Mouse (Mus musculus): ENCODE measurements around the gene Spata31d1b.
"Not testable (repeated sequence)": the region's sequence is repeated elsewhere in the genome, so short reads cannot be mapped to it uniquely, and the experiment has no call there.

Spata31d1b gene

DNA sequence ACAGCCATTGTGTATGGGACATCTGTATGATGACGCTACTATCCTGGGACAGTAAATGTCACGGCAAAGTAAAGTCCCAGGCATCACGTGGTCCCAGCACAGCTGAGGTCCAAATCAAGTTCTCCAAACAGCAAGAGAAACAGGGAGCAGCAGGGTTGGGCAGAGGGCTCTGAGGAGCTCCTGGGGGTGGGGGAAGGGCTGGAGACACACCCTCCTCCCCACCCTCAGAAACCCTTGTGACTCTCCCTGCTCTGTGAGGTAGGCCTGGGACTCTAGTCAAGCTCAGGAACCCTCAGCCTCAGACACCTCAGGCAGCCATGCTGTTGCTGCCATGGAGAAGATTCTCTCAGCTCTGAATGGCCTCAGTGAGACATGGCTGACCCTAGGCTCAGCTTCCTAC, at the start of gene Spata31d1b:
Gene Spata31d1b (plus strand): TSS at position 301 of the 400 bp plus-strand sequence.
- not testable (repeated sequence) for DNase-seq (ENCODE audit: low read depth, low spot score)

- no peak for DNase-seq (ENCODE audit: low read depth, low spot score)
These were observed 48.0 kb upstream of the Spata31d1b start for GRCm38 (mm10) chr13:59663939-59664712.

DNA sequence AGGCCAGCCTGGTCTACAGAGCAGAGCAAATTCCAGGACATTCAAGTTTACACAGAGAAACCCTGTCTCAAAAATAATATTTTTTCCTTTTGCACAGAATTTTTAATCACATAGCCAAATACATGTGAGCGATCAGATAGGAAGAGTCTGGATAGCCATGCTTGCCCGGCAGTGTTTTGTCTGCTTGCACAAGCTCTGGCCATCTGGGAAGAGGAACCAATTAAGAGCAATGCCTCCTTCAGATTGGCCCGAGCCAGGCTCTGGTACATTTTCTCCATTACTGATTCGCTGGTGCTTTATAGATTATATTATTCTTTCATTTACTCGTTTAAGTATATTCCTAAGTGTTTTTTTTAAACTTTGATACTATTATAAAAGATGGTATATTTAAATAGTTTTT, 44.3 kb upstream of the Spata31d1b start:
- no peak for DNase-seq (ENCODE audit: low read depth, low spot score)

DNA sequence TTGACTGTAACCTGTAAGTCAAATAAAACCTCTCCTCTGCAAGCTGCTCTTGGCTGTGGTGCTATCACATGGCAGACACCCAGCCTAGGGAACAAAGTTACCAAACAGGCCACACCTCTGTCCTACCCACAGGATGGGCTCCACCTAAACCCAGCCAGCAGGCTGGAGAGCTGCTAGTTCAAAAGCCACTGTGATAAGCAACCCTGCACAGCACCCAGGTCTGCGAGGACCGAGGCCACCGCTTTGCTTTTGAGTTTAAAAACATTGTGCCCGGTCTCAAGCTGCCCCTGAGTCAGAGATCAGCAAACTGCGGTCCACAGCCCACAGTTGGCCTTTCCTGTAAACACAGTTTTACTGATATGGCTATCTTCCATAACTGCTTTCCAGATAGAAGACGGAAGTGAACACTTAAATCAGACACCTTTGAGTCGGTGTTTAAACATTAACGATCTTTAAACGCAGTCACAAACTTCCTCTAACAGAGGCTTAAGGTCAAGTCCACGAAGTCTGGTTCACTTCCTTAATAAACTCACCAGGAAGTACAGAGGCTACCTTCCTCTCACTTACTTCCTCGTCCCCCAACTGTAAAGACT, 43.5 kb upstream of the Spata31d1b start:
- peak; percentile 67 for DNase-seq (ENCODE audit: low read depth, low spot score)

GRCm38 (mm10) chr13:59669946-59670345, 42.1 kb upstream of the Spata31d1b start:
- DNase-seq (ENCODE audit: low read depth, low spot score) = no peak

DNA sequence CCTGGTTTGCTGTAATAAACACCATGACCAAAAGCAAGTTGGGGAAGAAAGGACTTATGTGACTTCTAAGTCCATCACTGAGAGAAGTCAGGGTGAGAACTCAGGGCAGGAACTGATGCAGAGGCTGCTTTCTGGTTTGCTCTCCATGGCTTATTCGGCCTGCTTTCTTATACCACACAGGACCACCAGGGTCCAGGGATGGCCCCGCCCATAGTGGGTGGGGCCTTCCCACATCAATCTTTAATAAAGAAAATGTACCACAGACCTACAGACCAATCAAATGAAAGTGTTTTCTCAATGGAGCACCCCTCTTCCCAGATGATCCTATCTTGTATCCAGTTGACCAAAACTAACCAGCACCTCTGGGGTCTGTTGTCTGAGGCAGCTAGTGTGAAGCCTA, 40.6 kb upstream of the Spata31d1b start:
- no peak for DNase-seq (ENCODE audit: low read depth, low spot score)

DNA sequence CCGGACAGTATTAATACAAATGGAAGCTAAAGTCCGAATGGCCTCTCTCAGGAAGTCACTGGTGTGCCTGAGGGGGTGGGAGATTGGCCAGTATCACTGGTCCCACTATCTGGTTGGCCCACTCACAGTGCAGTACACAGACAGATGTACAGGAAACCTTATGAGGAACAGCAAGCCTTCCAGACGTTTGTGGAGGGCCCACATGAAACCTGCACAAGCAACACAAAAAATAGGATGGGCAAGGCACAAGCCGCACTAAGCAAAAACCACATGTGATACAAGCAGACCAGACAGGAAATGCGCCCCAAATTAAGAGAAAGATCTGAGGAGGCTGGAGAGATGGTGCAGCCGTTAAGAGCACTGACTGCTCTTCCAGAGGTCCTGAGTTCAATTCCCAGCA, 39.8 kb upstream of the Spata31d1b start:
- peak; percentile 56 for DNase-seq (ENCODE audit: low read depth, low spot score)

- DNase-seq (ENCODE audit: low read depth, low spot score) = no peak
These were observed 38.5 kb upstream of the Spata31d1b start for GRCm38 (mm10) chr13:59673597-59673996.

GRCm38 (mm10) chr13:59674215-59674614, 37.9 kb upstream of the Spata31d1b start:
- DNase-seq (ENCODE audit: low read depth, low spot score) = no peak

DNA sequence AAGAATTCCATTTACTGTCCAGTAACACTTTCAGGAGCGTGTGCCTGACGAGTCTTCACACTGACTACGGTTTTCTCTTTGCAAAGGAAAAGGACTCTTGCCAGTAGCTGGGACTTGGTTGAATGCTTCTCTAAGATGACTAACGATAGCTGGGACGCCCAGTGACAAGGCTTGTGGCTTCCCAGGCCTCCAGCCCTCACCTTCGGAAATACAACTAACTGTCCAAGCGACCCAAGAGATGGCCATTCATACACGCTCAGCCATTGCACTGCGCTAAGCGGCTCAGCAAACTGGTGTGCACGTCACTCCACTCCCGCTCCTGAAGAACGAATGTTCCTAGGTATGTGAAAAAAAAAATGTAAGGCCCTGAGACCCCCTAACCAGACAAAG, 37.3 kb upstream of the Spata31d1b start:
- peak; percentile 18 for DNase-seq (ENCODE audit: low read depth, low spot score)

DNA sequence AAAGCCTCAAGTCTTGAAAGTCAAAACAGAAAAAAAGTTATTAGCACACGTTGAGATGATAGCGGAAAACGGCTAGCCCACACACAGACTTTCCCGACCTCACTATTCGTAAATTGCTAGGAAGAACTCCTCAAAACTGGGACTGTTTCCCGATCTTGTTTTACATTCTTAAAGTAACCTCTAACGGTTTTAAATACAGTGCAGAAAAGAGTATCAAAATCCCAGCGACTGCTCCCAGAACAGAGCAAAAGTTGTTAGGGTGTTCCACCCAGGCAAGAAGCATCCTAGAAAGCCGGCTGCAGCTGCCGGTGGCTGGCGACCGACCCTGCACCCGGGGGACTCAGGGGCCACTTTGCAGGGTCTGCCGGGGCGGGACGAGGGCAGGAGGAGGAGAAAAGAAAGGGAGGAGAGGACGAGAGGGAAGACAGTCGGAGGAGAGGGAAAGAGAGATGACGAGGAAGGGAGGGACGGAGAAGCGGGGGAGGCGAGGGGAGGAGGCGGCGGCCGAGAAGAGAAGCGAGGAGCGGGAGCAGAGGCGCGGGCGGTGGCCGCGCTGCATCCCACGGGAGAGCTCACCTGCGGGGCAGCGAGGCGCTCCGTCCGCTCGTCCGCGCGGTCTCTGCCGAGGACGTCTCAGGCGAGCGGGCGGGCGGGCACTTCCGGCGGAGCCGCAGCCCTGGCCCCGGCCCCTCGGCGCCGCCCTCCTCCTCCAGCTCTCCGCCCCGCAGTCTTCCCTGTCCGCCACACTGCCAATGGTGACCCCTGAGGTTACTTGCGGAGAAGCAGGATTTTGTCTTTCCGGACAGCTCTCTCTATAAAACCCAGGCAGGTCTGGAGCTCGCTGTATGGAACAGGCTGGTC, 36.7 kb upstream of the Spata31d1b start, which contains the start of gene Golm1:
Gene Golm1 (minus strand): TSS at position 661 of the 861 bp plus-strand sequence.
- peak; percentile 62 for DNase-seq (ENCODE audit: low read depth, low spot score)

GRCm38 (mm10) chr13:59676316-59677229, 35.5 kb upstream of the Spata31d1b start:
- DNase-seq (ENCODE audit: low read depth, low spot score) = peak; percentile 31

DNA sequence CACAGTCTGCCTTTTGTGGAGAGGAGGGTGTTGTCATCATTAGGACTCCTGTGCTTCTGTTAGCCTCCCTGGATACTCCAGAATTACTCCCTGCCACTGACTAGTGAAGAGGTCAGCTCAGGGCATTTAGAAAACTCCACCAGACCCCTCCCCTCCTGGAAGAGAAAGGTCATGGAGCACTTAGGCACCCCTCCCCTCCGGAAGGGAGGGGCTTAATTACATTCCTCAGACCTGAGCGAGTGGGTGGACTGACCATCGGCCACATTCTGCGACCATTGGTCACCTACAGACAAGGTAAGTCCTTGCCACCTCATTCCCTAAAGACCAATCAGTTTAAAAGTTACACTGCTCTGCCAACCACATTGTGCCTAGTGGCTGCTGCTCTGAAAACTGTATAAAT, 32.8 kb upstream of the Spata31d1b start:
- DNase-seq (ENCODE audit: low read depth, low spot score) = no peak

DNA sequence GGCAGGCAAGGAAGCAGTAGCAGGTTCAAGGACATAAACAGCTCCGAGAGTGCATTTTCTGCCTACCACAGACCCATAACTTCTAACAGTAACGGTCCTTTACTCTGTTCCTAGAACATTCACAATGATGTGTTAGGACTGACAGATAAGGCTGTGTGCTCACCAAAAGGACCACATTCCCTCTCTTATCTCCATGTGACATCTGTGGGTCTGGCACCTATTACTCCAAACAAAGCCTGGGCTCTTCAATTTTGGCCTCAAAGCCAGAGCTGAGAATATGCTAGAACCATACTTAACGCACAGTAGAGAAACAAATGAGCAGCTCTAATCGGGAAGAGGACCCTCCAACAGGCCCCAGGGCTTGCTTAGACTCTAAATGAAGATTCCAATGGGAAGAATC, 32.2 kb upstream of the Spata31d1b start:
- no peak for DNase-seq (ENCODE audit: low read depth, low spot score)

DNA sequence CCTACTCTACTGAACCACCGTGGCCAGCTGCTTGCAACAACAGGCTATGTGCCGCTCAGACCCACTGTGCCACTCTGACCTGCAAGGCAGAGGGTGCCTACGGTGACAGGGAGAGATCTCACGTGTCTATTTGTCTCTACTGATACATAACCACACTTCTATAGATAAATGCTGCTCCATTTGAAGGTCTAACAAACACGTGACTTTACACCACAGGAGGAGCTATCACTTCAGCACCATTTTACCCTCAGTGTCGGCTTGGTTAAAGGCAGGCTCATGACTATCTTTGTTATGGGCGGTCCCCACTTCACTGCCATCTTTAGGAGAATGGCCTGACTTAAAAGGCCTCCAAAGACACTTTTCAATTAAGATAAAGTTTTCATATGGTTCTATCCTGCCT, 29.5 kb upstream of the Spata31d1b start:
- DNase-seq (ENCODE audit: low read depth, low spot score) = peak; percentile 37

GRCm38 (mm10) chr13:59685236-59685635, 26.8 kb upstream of the Spata31d1b start:
- no peak for DNase-seq (ENCODE audit: low read depth, low spot score)

- DNase-seq (ENCODE audit: low read depth, low spot score) = no peak
These were observed 23.7 kb upstream of the Spata31d1b start for GRCm38 (mm10) chr13:59688338-59688770.

- DNase-seq (ENCODE audit: low read depth, low spot score) = no peak
These were observed 22.8 kb upstream of the Spata31d1b start for GRCm38 (mm10) chr13:59689313-59689712.

DNA sequence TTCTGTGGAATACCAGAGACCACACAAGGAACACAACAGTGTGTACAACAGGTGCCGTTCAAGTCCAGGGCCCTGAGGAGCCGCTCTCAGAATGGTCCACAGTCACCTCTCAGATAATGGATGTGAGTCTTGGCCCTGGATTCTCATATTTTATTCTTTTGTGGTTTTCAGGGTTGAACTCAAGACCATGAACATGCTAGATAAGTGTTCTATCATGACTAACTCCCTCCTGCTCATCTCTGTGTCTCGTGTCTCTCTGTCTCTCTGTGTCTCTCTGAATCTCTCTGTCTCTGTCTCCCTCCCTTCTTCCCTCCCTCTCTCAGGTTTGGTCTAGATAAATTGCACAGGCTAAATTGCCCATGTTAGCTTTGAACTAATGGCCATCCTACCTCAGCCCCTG, 22.2 kb upstream of the Spata31d1b start:
- DNase-seq (ENCODE audit: low read depth, low spot score) = no peak

GRCm38 (mm10) chr13:59690576-59690975, 21.5 kb upstream of the Spata31d1b start:
- DNase-seq (ENCODE audit: low read depth, low spot score) = no peak

GRCm38 (mm10) chr13:59691478-59691877, 20.6 kb upstream of the Spata31d1b start:
- no peak for DNase-seq (ENCODE audit: low read depth, low spot score)
